Mouse (Mus musculus): ENCODE results near the gene BC051142. TPM values are rescaled to one million over a fixed set of nuclear protein-coding genes. Genes with fewer than 3 reads are reported as not detected.

Gene BC051142
- 0.40 and 1.3 TPM in 2 replicates for polyA plus RNA-seq (2016; fragmentation: Nextera tagmentation; extraction: Ambion mirVana)

- peak within 1 kb of the TSS; percentile 86 for H3K27ac ChIP-seq
- H3K9me3 ChIP-seq: no peaks in the 10 kb centered on the region
- peak within 1 kb of the TSS; percentile 55 for H3K4me3 ChIP-seq (replicated peaks)
- peak within 1 kb of the TSS; percentile 75 for H3K9ac ChIP-seq (replicated peaks)
- H3K27me3 ChIP-seq: peaks cover 5% of the 10 kb centered on the region; the same call in 1 of the 2 replicates
- H3K4me2 ChIP-seq: peak within 1 kb of the TSS; percentile 63
- no peaks in the 10 kb centered on the region for H3K36me3 ChIP-seq
- peak; percentile 93 for ATAC-seq (ENCODE audit: insufficient number of reproducible peaks, insufficient read depth, low FRiP score, low TSS enrichment, low read depth)
- H3K4me1 ChIP-seq (replicated peaks): no peaks in the 10 kb centered on the region
- WGBS: 7% methylated on average over 34 of the region's 34 CpGs
Observed at GRCm38 (mm10) chr17:34398711-34399393, at the start of gene BC051142. Gene BC051142 (plus strand): TSS chr17:34398820.

- Histone ChIP-seq H3K9me3 (no peaks in the 10 kb centered on the region), H3K9ac (replicated peaks) (no peak overlapping the region), H3K27me3 (peaks cover 6% of the 10 kb centered on the region; the same call in 1 of the 2 replicates), H3K4me2 (no peak overlapping the region), H3K4me3 (replicated peaks) (no peak overlapping the region), H3K27ac (no peak overlapping the region), H3K36me3 (no peaks in the 10 kb centered on the region), H3K4me1 (replicated peaks) (no peaks in the 10 kb centered on the region)
- WGBS: 4% methylated on average over 4 of the region's 4 CpGs
- ATAC-seq (ENCODE audit: insufficient number of reproducible peaks, insufficient read depth, low FRiP score, low TSS enrichment, low read depth): no peak
Observed at GRCm38 (mm10) chr17:34349429-34349828, 49.2 kb upstream of the BC051142 start.

GRCm38 (mm10) chr17:34354539-34354938 is 44.1 kb upstream of the BC051142 start, which contains the start of gene Btnl2:
Gene Btnl2 (plus strand): TSS chr17:34354822.
- Histone ChIP-seq H3K9ac (replicated peaks) (no peak within 1 kb of the TSS), H3K27ac (no peak within 1 kb of the TSS), H3K36me3 (no peaks in the 10 kb centered on the region), H3K4me1 (replicated peaks) (no peaks in the 10 kb centered on the region), H3K4me3 (replicated peaks) (no peak within 1 kb of the TSS), H3K9me3 (no peaks in the 10 kb centered on the region), H3K4me2 (no peak within 1 kb of the TSS), H3K27me3 (peaks cover 6% of the 10 kb centered on the region; the same call in 1 of the 2 replicates)
- WGBS: 90% methylated on average over 5 of the region's 5 CpGs
- no peak for ATAC-seq (ENCODE audit: insufficient number of reproducible peaks, insufficient read depth, low FRiP score, low TSS enrichment, low read depth)

GRCm38 (mm10) chr17:34354940-34355339 is 43.7 kb upstream of the BC051142 start:
- no peaks in the 10 kb centered on the region for H3K36me3 ChIP-seq
- H3K9me3 ChIP-seq: no peaks in the 10 kb centered on the region
- no peak overlapping the region for H3K4me2 ChIP-seq
- no peak overlapping the region for H3K9ac ChIP-seq (replicated peaks)
- H3K27me3 ChIP-seq: peaks cover 6% of the 10 kb centered on the region; the same call in 1 of the 2 replicates
- H3K4me3 ChIP-seq (replicated peaks): no peak overlapping the region
- ATAC-seq (ENCODE audit: insufficient number of reproducible peaks, insufficient read depth, low FRiP score, low TSS enrichment, low read depth): no peak
- no peak overlapping the region for H3K27ac ChIP-seq
- H3K4me1 ChIP-seq (replicated peaks): no peaks in the 10 kb centered on the region
- WGBS: 88% methylated on average over 1 of the region's 1 CpGs

GRCm38 (mm10) chr17:34362954-34363546 is 35.6 kb upstream of the BC051142 start:
- no peaks in the 10 kb centered on the region for H3K4me1 ChIP-seq (replicated peaks)
- ATAC-seq (ENCODE audit: insufficient number of reproducible peaks, insufficient read depth, low FRiP score, low TSS enrichment, low read depth): no peak
- no peaks in the 10 kb centered on the region for H3K36me3 ChIP-seq
- H3K27me3 ChIP-seq: no peaks in the 10 kb centered on the region
- WGBS: 83% methylated on average over 15 of the region's 15 CpGs
- H3K4me2 ChIP-seq: no peak overlapping the region
- H3K4me3 ChIP-seq (replicated peaks): no peak overlapping the region
- no peak overlapping the region for H3K9ac ChIP-seq (replicated peaks)
- no peaks in the 10 kb centered on the region for H3K9me3 ChIP-seq
- H3K27ac ChIP-seq: no peak overlapping the region

GRCm38 (mm10) chr17:34363676-34364310 is 34.8 kb upstream of the BC051142 start:
- Histone ChIP-seq H3K4me3 (replicated peaks) (no peak overlapping the region), H3K9ac (replicated peaks) (no peak overlapping the region), H3K36me3 (no peaks in the 10 kb centered on the region), H3K27ac (no peak overlapping the region), H3K4me1 (replicated peaks) (no peaks in the 10 kb centered on the region), H3K4me2 (no peak overlapping the region), H3K9me3 (no peaks in the 10 kb centered on the region), H3K27me3 (no peaks in the 10 kb centered on the region)
- no peak for ATAC-seq (ENCODE audit: insufficient number of reproducible peaks, insufficient read depth, low FRiP score, low TSS enrichment, low read depth)
- 87% methylated on average over 3 of the region's 3 CpGs for WGBS

- Histone ChIP-seq H3K4me3 (replicated peaks) (no peak overlapping the region), H3K9ac (replicated peaks) (no peak overlapping the region), H3K36me3 (no peaks in the 10 kb centered on the region), H3K27ac (no peak overlapping the region), H3K27me3 (no peaks in the 10 kb centered on the region), H3K4me1 (replicated peaks) (no peaks in the 10 kb centered on the region), H3K9me3 (no peaks in the 10 kb centered on the region), H3K4me2 (no peak overlapping the region)
- WGBS: 75% methylated on average over 10 of the region's 10 CpGs
- ATAC-seq (ENCODE audit: insufficient number of reproducible peaks, insufficient read depth, low FRiP score, low TSS enrichment, low read depth): no peak
Observed at GRCm38 (mm10) chr17:34365031-34365430, 33.6 kb upstream of the BC051142 start.

- Histone ChIP-seq H3K9me3 (no peaks in the 10 kb centered on the region), H3K4me1 (replicated peaks) (no peaks in the 10 kb centered on the region), H3K27ac (no peak overlapping the region), H3K9ac (replicated peaks) (no peak overlapping the region), H3K36me3 (no peaks in the 10 kb centered on the region), H3K4me3 (replicated peaks) (no peak overlapping the region), H3K27me3 (0 out of 2 replicates have a peak, but pooled peaks cover 4% of the 10 kb centered on the region), H3K4me2 (no peak overlapping the region)
- 85% methylated on average over 4 of the region's 4 CpGs for WGBS
- ATAC-seq (ENCODE audit: insufficient number of reproducible peaks, insufficient read depth, low FRiP score, low TSS enrichment, low read depth): no peak
Observed at GRCm38 (mm10) chr17:34370563-34370962, 28.1 kb upstream of the BC051142 start.

- Histone ChIP-seq H3K27me3 (0 out of 2 replicates have a peak, but pooled peaks cover 4% of the 10 kb centered on the region), H3K4me3 (replicated peaks) (no peak overlapping the region), H3K36me3 (no peaks in the 10 kb centered on the region), H3K9me3 (no peaks in the 10 kb centered on the region), H3K9ac (replicated peaks) (no peak overlapping the region), H3K4me1 (replicated peaks) (no peaks in the 10 kb centered on the region), H3K4me2 (no peak overlapping the region), H3K27ac (no peak overlapping the region)
- no peak for ATAC-seq (ENCODE audit: insufficient number of reproducible peaks, insufficient read depth, low FRiP score, low TSS enrichment, low read depth)
- WGBS: 78% methylated on average over 6 of the region's 6 CpGs
Observed at GRCm38 (mm10) chr17:34373055-34373709, 25.4 kb upstream of the BC051142 start.

- H3K27ac ChIP-seq: no peak within 1 kb of the TSS
- H3K4me1 ChIP-seq (replicated peaks): no peaks in the 10 kb centered on the region
- H3K4me2 ChIP-seq: no peak within 1 kb of the TSS
- no peaks in the 10 kb centered on the region for H3K36me3 ChIP-seq
- H3K4me3 ChIP-seq (replicated peaks): no peak within 1 kb of the TSS
- no peaks in the 10 kb centered on the region for H3K9me3 ChIP-seq
- 76% methylated on average over 2 of the region's 2 CpGs for WGBS
- 0 out of 2 replicates have a peak, but pooled peaks cover 4% of the 10 kb centered on the region for H3K27me3 ChIP-seq
- ATAC-seq (ENCODE audit: insufficient number of reproducible peaks, insufficient read depth, low FRiP score, low TSS enrichment, low read depth): no peak
- no peak within 1 kb of the TSS for H3K9ac ChIP-seq (replicated peaks)
Observed at GRCm38 (mm10) chr17:34376847-34377246, 21.8 kb upstream of the BC051142 start, which contains the start of gene Btnl1. Gene Btnl1 (plus strand): TSS chr17:34377132.
